Mouse (Mus musculus) forelimb bud, embryonic 11.5 days (tissue): ENCODE results near the gene Fitm2.

Source experiments
- DNase-seq: peaks from one replicate; pipeline ENCODE4 v3.0.0-alpha.2; 2012; ENCODE audit warnings: low read depth, low spot score

Fitm2 gene

DNA sequence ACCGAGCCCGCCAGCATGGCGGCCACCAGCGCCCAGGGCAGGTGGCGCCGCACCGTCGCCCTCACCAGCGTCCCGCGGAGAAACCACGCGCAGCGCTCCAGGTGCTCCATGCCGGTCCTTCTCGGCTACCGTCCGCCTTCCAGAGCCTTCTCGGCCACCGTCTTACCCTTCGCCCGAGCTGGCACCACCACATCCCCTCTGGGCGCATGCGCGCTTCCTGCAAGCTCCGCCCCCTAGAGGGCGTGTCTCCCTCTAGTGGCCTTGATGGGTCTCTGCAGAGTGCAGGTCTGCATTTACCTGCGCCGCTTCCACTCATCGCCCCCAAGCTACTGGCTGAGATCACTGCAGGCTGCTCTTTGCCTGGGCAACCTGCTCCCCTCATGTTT is at the start of gene Fitm2:
Gene Fitm2 (minus strand): TSS at position 164 of the 386 bp plus-strand sequence.
- DNase-seq: peak; percentile 99

DNA sequence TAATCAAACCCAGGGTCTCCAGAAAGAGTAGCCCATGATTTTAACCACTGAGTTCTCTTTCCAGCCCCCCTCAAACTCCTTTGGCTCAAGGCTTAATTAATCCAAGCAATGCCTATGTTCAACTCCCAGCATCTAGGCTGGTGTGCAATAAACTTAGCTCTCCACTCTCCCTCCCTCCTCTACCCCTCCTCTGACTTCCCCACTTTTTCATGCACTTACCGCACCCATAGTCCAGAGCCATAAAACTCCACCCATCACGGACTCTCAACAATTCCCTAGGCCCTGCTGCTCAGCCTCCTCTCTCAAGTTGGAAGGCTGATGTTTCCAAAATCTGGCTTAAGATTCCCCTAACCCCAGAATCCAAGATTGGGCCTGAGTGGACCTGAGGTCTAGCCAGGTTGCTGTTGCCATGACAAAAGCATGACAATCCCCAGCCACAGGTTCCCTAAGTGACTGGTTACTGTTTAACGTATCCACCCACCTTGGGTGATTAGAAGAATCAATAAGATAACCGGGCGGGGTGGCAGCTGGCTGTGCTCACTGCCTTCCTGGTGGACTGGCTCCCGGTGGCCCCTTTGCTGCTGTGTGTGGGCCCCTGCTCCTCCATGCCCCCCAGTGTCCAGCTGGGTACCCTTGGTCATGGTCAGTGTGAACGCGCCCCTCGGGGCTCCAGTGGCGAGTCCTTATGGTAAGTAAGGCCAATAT is 34.0 kb upstream of the Fitm2 start, which contains the start of gene Hnf4a:
Gene Hnf4a (plus strand): TSS at position 509 of the 705 bp plus-strand sequence.
- DNase-seq: no peak

DNA sequence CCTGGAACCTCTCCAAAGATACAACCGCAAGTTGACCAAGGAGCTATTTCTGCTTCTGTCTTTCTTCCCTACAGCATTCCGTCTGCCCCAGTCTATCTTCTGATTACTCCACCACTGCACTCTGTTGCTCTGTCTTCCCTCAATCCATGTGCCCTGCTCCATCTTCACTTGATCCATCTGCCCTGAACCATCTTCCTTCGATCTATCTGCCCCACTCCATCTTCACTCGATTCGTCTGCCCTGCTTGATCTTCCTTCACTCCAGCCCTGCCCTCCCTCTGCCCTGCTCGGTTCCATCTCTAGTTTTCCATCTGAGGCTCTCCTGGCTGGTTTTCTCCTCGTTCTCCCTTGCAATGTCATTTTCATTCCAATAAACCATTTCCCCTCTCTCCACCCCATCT is 30.8 kb upstream of the Fitm2 start:
- DNase-seq: no peak

- DNase-seq: no peak
These were observed 29.8 kb upstream of the Fitm2 start for GRCm38 (mm10) chr2:163502219-163502618.

GRCm38 (mm10) chr2:163494456-163494855 is 22.0 kb upstream of the Fitm2 start:
- no peak for DNase-seq

- DNase-seq: no peak
These were observed 21.5 kb upstream of the Fitm2 start for GRCm38 (mm10) chr2:163493976-163494375.

- DNase-seq: no peak
These were observed 20.6 kb upstream of the Fitm2 start for GRCm38 (mm10) chr2:163493031-163493430.

DNA sequence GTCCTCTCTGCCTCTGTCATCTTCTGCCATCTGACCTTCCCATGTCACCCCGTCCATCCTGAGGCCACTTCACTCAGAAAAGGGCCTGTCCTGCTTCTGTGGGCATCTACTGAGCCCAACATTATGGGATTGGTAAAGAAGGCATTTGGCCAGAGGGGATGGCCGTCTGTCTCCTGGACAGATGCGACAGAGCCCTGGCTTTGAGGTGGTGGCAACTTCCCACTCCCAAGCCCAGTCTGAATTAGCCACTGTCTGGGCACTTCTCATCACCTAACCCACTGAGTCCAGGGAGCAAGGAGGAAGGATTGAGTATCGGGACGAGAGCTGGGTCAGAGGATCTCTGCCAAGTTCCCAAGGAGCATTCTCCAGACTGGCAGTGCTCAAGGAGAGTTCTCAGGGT is 19.6 kb upstream of the Fitm2 start, which contains the start of gene R3hdml:
Gene R3hdml (plus strand): TSS at position 301 of the 400 bp plus-strand sequence.
- no peak for DNase-seq

GRCm38 (mm10) chr2:163491351-163491750 is 18.9 kb upstream of the Fitm2 start:
- no peak for DNase-seq

DNA sequence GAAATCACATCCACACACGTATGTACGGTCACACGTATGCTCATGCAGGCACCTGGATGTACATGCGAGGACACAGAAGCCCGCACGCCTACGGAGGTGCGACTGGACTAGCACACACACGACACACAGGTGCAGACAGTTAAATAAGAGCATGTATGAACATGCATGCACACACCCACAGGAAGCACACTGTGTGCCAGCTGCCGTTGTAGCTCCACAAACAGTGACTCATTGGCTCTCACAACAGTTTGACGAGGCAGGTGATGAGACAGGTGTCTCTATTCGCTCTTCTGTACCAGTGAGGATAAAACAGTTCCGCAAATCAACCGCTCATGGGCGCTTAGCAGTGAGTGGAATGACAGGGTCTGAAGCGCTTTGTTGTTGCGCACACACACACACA is 18.2 kb upstream of the Fitm2 start:
- DNase-seq: no peak

DNA sequence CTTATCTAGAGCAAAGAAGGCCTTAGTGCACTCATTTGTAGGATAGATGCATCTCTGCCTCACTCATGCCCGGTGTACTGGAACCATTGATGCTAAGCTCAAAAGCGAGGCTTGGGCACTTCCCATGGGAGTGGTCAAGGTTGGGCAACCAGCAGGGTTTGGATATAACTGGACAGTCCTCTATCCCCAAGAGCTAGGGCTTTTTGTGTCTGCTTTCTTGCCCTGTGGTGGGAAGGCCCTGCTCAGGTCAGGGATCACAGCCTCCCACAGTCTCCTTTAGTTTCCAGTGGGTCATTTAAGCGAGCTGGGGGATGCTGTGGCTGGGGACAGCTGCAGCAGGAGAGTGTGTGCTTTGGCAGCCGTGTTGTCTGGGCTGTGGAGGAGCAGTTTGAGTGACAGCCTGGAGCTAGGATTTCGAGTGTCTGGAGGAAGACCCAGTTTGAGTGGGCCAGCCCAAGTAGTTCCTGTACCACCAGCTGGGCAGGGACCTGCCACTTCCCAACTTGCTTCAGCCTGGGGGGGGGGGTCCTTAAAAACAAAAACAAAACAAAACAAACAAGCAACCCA is 17.4 kb upstream of the Fitm2 start:
- DNase-seq: no peak

- DNase-seq: no peak
These were observed 14.9 kb upstream of the Fitm2 start for GRCm38 (mm10) chr2:163487360-163487759.

GRCm38 (mm10) chr2:163481539-163482029 is 9.2 kb upstream of the Fitm2 start:
- peak; percentile 58 for DNase-seq

DNA sequence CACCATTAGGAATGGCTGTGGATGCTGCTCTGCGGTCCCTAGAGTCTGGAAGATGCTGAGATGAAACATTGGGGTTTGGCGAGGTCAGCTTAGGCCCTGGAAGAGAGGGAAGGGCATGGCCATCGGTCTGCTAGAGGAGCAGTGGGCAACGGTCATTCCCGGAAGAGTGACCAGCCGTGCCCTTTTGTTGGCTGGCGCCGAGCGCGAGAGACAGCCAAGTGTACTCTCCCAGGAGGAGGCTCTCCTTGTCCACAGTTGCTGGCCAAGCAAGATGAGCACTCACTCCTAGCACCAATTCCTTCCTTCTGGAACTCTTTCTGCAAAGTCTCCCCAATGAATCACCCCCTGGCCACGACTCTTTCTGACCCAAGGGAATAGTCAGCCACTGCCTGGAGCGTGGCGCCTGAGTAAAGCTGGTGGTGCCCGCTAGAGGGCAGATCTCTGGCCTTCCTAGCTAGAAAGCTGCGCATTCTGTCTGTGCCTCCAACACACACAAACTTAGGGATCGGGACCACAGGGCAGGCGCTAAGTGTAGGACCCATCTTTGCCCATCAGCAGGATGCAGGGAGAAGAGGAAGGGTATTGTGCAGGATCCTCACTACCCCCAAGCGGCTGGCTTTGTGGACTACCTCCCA is 7.9 kb upstream of the Fitm2 start:
- DNase-seq: no peak

GRCm38 (mm10) chr2:163471710-163472465 is 541 bp downstream of the Fitm2 start:
- no peak for DNase-seq

GRCm38 (mm10) chr2:163471136-163471535 is 1.3 kb downstream of the Fitm2 start:
- DNase-seq: no peak

DNA sequence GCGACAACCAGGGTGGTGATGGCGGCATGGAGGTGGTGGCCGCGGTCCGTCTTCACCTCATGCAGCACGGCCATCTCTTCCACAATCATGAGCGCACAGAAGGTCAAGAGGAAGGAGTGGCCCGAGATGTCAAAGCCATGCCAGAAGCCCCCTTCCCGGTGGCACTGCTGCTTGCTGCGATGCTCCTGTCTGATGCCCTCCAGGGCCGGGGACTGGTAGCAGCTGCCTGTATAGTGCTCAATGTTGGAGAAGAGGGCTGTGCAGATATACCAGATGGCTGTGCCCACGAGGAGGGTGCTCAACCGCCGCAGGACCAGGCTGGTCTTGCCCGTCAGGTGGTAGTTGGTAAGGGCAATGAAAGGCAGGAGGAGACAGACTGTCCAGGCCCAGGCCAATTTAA is 2.7 kb downstream of the Fitm2 start:
- no peak for DNase-seq

- DNase-seq: no peak
These were observed 3.6 kb downstream of the Fitm2 start for GRCm38 (mm10) chr2:163468866-163469265.

- no peak for DNase-seq
These were observed 4.8 kb downstream of the Fitm2 start for GRCm38 (mm10) chr2:163467585-163467984.

DNA sequence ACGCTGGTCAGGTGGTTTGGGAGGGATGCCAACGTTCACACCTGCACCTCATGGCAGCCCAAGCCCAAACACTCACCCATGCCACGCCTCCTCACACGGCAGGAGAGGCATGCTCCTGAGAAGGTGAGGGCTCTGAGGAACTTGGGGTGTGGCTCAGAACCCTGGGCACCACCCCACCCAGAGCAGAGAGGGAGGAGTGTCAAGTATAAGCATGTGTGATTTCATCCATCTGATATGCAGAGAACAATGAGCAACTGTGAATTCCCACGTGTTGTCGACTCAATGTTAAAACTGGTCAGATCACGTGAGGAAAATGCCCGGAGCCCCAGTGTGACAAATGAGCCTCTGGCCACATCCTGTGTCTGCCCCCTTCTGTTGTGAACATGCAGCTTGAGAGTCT is 5.7 kb downstream of the Fitm2 start:
- no peak for DNase-seq

DNA sequence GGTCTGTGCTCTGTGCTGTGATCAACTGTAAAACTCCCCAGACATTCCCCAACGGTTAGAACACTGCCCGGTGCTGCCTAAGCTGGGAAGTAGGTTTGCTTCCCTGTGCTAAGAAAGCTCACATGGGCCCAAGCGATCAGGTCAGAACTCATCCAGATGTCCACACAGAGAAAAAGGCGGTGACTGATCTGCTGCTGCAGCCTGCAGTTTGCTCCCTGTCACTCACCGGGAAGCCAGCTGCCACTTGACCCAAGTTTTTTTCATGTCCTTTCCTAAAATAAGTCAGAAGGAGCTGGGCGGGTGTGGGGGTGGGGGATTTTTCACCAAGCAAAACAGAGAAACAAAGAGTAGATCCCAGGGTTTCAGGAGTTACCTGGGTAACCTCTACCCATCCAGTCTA is 7.9 kb downstream of the Fitm2 start:
- no peak for DNase-seq

DNA sequence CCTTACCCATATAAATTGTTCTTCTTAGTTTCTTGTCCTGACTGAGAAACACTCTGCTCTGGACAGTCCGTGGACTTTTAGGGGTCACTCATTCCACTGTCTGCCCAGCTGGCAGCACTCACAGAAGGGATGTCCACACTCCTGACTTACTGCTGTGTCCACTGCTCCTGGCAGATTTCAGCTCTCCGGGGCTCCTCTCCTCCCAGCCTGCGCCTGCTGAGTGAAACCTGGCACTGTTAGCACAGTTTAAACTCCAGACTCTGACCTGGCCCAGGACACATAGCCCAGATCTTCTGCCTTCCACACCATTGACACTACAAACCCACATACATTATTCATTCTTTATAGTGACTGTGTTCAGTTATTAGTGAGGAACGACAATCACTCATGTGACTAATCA is 8.4 kb downstream of the Fitm2 start:
- DNase-seq: no peak
